Mouse (Mus musculus): ENCODE measurements around the gene Tex19.1. TPM values are rescaled to one million over a fixed set of nuclear protein-coding genes. Genes with fewer than 3 reads are reported as not detected.
A peak's percentile ranks its signal among the peaks of the same experiment; 100 is the strongest.

Gene Tex19.1
- total and polyA plus RNA-seq, 2 experiments from 2014 or later = not detected

- Histone ChIP-seq H3K4me2 (ENCODE audit: low read depth, low read length) (no peak overlapping the region), H3K9me3 (replicated peaks; ENCODE audit: control insufficient read depth, low read length) (no peaks in the 10 kb centered on the region), H3K4me3 (ENCODE audit: low read depth, low read length) (no peak overlapping the region), H3K36me3 (replicated peaks; ENCODE audit: control insufficient read depth, insufficient read depth, low read length) (no peaks in the 10 kb centered on the region), H3K9ac (replicated peaks; ENCODE audit: low read depth, low read length) (no peak overlapping the region), H3K27ac (ENCODE audit: low read depth) (no peak overlapping the region), H3K27me3 (ENCODE audit: control insufficient read depth, insufficient read depth, low read length) (no peaks in the 10 kb centered on the region), H3K4me1 (ENCODE audit: control insufficient read depth, insufficient read depth) (no peaks in the 10 kb centered on the region)
- 79% methylated on average over 3 of the region's 3 CpGs for WGBS
- TF ChIP-seq CTCF (IDR thresholded peaks at IDR 0.05; ENCODE audit: low read depth) = no peak
- no peak for TF ChIP-seq EP300 (IDR thresholded peaks at IDR 0.05; ENCODE audit: low read depth)
- DNase-seq (ENCODE audit: low spot score) = no peak
- no peak for ATAC-seq (ENCODE audit: insufficient read depth, low read depth)
Measured at GRCm38 (mm10) chr11:121148193-121148592, 2.2 kb downstream of the Tex19.1 start.

- Histone ChIP-seq H3K4me1 (ENCODE audit: control insufficient read depth, insufficient read depth) (peaks cover 4% of the 10 kb centered on the region), H3K9ac (replicated peaks; ENCODE audit: low read depth, low read length) (no peak overlapping the region), H3K4me3 (ENCODE audit: low read depth, low read length) (no peak overlapping the region), H3K4me2 (ENCODE audit: low read depth, low read length) (no peak overlapping the region), H3K27me3 (ENCODE audit: control insufficient read depth, insufficient read depth, low read length) (peaks cover 38% of the 10 kb centered on the region), H3K27ac (ENCODE audit: low read depth) (no peak overlapping the region), H3K9me3 (replicated peaks; ENCODE audit: control insufficient read depth, low read length) (no peaks in the 10 kb centered on the region), H3K36me3 (replicated peaks; ENCODE audit: control insufficient read depth, insufficient read depth, low read length) (no peaks in the 10 kb centered on the region)
- DNase-seq (ENCODE audit: low spot score) (no peak), ATAC-seq (ENCODE audit: insufficient read depth, low read depth) (no peak)
- TF ChIP-seq EP300 (IDR thresholded peaks at IDR 0.05; ENCODE audit: low read depth) = no peak
- TF ChIP-seq CTCF (IDR thresholded peaks at IDR 0.05; ENCODE audit: low read depth) = no peak
- 56% methylated on average over 4 of the region's 4 CpGs for WGBS
Measured at GRCm38 (mm10) chr11:121154203-121154602, 8.3 kb downstream of the Tex19.1 start.

GRCm38 (mm10) chr11:121156411-121156891 lies 10.5 kb downstream of the Tex19.1 start:
- no peak for TF ChIP-seq CTCF (IDR thresholded peaks at IDR 0.05; ENCODE audit: low read depth)
- under 1% methylated on average over 45 of the region's 45 CpGs for WGBS
- Histone ChIP-seq H3K36me3 (replicated peaks; ENCODE audit: control insufficient read depth, insufficient read depth, low read length) (no peaks in the 10 kb centered on the region), H3K27ac (ENCODE audit: low read depth) (no peak overlapping the region), H3K9me3 (replicated peaks; ENCODE audit: control insufficient read depth, low read length) (no peaks in the 10 kb centered on the region), H3K4me1 (ENCODE audit: control insufficient read depth, insufficient read depth) (peaks cover 4% of the 10 kb centered on the region), H3K9ac (replicated peaks; ENCODE audit: low read depth, low read length) (no peak overlapping the region), H3K4me3 (ENCODE audit: low read depth, low read length) (peak overlapping the region; percentile 35), H3K4me2 (ENCODE audit: low read depth, low read length) (peak overlapping the region; percentile 59), H3K27me3 (ENCODE audit: control insufficient read depth, insufficient read depth, low read length) (peaks cover 38% of the 10 kb centered on the region)
- DNase-seq (ENCODE audit: low spot score) = no peak
- ATAC-seq (ENCODE audit: insufficient read depth, low read depth) = peak; percentile 44; the same call in 1 of the 2 replicates

- H3K4me1 ChIP-seq (ENCODE audit: control insufficient read depth, insufficient read depth) = peaks cover 4% of the 10 kb centered on the region
- peaks cover 33% of the 10 kb centered on the region for H3K27me3 ChIP-seq (ENCODE audit: control insufficient read depth, insufficient read depth, low read length)
- H3K9me3 ChIP-seq (replicated peaks; ENCODE audit: control insufficient read depth, low read length) = no peaks in the 10 kb centered on the region
- ATAC-seq (ENCODE audit: insufficient read depth, low read depth) (no peak), DNase-seq (ENCODE audit: low spot score) (no peak)
- no peak within 1 kb of the TSS for H3K4me3 ChIP-seq (ENCODE audit: low read depth, low read length)
- TF ChIP-seq CTCF (IDR thresholded peaks at IDR 0.05; ENCODE audit: low read depth) (no peak), EP300 (IDR thresholded peaks at IDR 0.05; ENCODE audit: low read depth) (no peak)
- WGBS = 79% methylated on average over 5 of the region's 5 CpGs
- no peaks in the 10 kb centered on the region for H3K36me3 ChIP-seq (replicated peaks; ENCODE audit: control insufficient read depth, insufficient read depth, low read length)
- no peak within 1 kb of the TSS for H3K9ac ChIP-seq (replicated peaks; ENCODE audit: low read depth, low read length)
- H3K27ac ChIP-seq (ENCODE audit: low read depth) = no peak within 1 kb of the TSS
- H3K4me2 ChIP-seq (ENCODE audit: low read depth, low read length) = no peak within 1 kb of the TSS
Measured at GRCm38 (mm10) chr11:121159971-121160370, 14.0 kb downstream of the Tex19.1 start, which contains the start of gene Uts2r. Gene Uts2r (plus strand): TSS chr11:121160271.

GRCm38 (mm10) chr11:121160636-121161346 lies 14.8 kb downstream of the Tex19.1 start:
- Histone ChIP-seq H3K9ac (replicated peaks; ENCODE audit: low read depth, low read length) (no peak overlapping the region), H3K36me3 (replicated peaks; ENCODE audit: control insufficient read depth, insufficient read depth, low read length) (no peaks in the 10 kb centered on the region), H3K27me3 (ENCODE audit: control insufficient read depth, insufficient read depth, low read length) (peaks cover 25% of the 10 kb centered on the region), H3K9me3 (replicated peaks; ENCODE audit: control insufficient read depth, low read length) (no peaks in the 10 kb centered on the region), H3K4me2 (ENCODE audit: low read depth, low read length) (no peak overlapping the region), H3K27ac (ENCODE audit: low read depth) (no peak overlapping the region), H3K4me3 (ENCODE audit: low read depth, low read length) (no peak overlapping the region), H3K4me1 (ENCODE audit: control insufficient read depth, insufficient read depth) (peaks cover 4% of the 10 kb centered on the region)
- TF ChIP-seq EP300 (IDR thresholded peaks at IDR 0.05; ENCODE audit: low read depth) (no peak), CTCF (IDR thresholded peaks at IDR 0.05; ENCODE audit: low read depth) (no peak)
- DNase-seq (ENCODE audit: low spot score) (no peak), ATAC-seq (ENCODE audit: insufficient read depth, low read depth) (no peak)
- WGBS = 91% methylated on average over 26 of the region's 26 CpGs

- H3K27ac ChIP-seq (ENCODE audit: low read depth) = no peak overlapping the region
- H3K36me3 ChIP-seq (replicated peaks; ENCODE audit: control insufficient read depth, insufficient read depth, low read length) = no peaks in the 10 kb centered on the region
- ATAC-seq (ENCODE audit: insufficient read depth, low read depth) (no peak), DNase-seq (ENCODE audit: low spot score) (no peak)
- TF ChIP-seq CTCF (IDR thresholded peaks at IDR 0.05; ENCODE audit: low read depth) (no peak), EP300 (IDR thresholded peaks at IDR 0.05; ENCODE audit: low read depth) (no peak)
- H3K4me3 ChIP-seq (ENCODE audit: low read depth, low read length) = no peak overlapping the region
- no peak overlapping the region for H3K9ac ChIP-seq (replicated peaks; ENCODE audit: low read depth, low read length)
- no peaks in the 10 kb centered on the region for H3K4me1 ChIP-seq (ENCODE audit: control insufficient read depth, insufficient read depth)
- no peak overlapping the region for H3K4me2 ChIP-seq (ENCODE audit: low read depth, low read length)
- no peaks in the 10 kb centered on the region for H3K27me3 ChIP-seq (ENCODE audit: control insufficient read depth, insufficient read depth, low read length)
- H3K9me3 ChIP-seq (replicated peaks; ENCODE audit: control insufficient read depth, low read length) = no peaks in the 10 kb centered on the region
- WGBS = 76% methylated on average over 4 of the region's 4 CpGs
Measured at GRCm38 (mm10) chr11:121163751-121164150, 17.8 kb downstream of the Tex19.1 start.

All from heart, postnatal 0 days (tissue).